In genomic region chr15:90490186-90490585, GRCm38 (mm10) we compare ENCODE assay signal across 25 mouse cellular contexts.
"Had no signal": no experiment of that assay in that cellular context is flagged by ENCODE, and none has a peak within 500 bp of the region (broad histone marks: within the 10 kb centered on the region; RNA-seq: fewer than 3 reads in every experiment).

No protein-coding gene starts in this region.

- H3K4me1 ChIP-seq: heart, embryonic 15.5 days; hindbrain, embryonic 13.5 days; hindbrain, embryonic 15.5 days; kidney, embryonic 15.5 days; limb, embryonic 13.5 days; limb, embryonic 15.5 days had no signal

- H3K4me3 ChIP-seq: heart, adult 2 months; heart, embryonic 13.5 days; heart, embryonic 15.5 days; hindbrain, embryonic 13.5 days; hindbrain, embryonic 15.5 days; kidney, embryonic 15.5 days; limb, embryonic 13.5 days; limb, embryonic 15.5 days had no signal

- H3K9ac ChIP-seq: forebrain, postnatal 0 days; heart, embryonic 13.5 days; heart, embryonic 15.5 days; hindbrain, embryonic 13.5 days; hindbrain, embryonic 15.5 days; kidney, embryonic 15.5 days; limb, embryonic 13.5 days; limb, embryonic 15.5 days had no signal

- H3K27ac ChIP-seq: heart, adult 2 months; heart, embryonic 13.5 days; heart, embryonic 15.5 days; hindbrain, embryonic 13.5 days; hindbrain, embryonic 15.5 days; hindbrain, postnatal 0 days; kidney, embryonic 15.5 days; limb, embryonic 13.5 days; limb, embryonic 15.5 days had no signal

- H3K9me3 ChIP-seq: heart, embryonic 13.5 days; heart, embryonic 15.5 days; hindbrain, embryonic 13.5 days; hindbrain, embryonic 15.5 days; kidney, embryonic 15.5 days; limb, embryonic 13.5 days; limb, embryonic 15.5 days had no signal

- H3K36me3 ChIP-seq: heart, embryonic 13.5 days; heart, embryonic 15.5 days; hindbrain, embryonic 13.5 days; hindbrain, embryonic 15.5 days; kidney, embryonic 15.5 days; limb, embryonic 13.5 days; limb, embryonic 15.5 days had no signal

- ATAC-seq: forebrain, postnatal 0 days; hindbrain, postnatal 0 days; intestine, embryonic 16.5 days had no signal

- H3K27me3 ChIP-seq: heart, embryonic 13.5 days; heart, embryonic 15.5 days; hindbrain, embryonic 13.5 days; hindbrain, embryonic 15.5 days; kidney, embryonic 15.5 days; limb, embryonic 13.5 days; limb, embryonic 15.5 days had no signal

- H3K4me2 ChIP-seq: heart, embryonic 11.5 days; heart, embryonic 13.5 days; heart, embryonic 15.5 days; hindbrain, embryonic 13.5 days; hindbrain, embryonic 15.5 days; kidney, embryonic 15.5 days; limb, embryonic 13.5 days; limb, embryonic 15.5 days had no signal

- DNase-seq: forebrain, postnatal 0 days; gastrocnemius, postnatal 14 days; gastrocnemius, postnatal 36 days; heart, adult 11 months; heart, adult 2 months; heart, postnatal 14 days; heart, postnatal 36 days; kidney, adult 11 months; kidney, adult 2 months; kidney, adult 9 months; kidney, postnatal 10 days; kidney, postnatal 25 days; layer of hippocampus, adult 9-11 months; layer of hippocampus, postnatal 36 days; left cerebral cortex, postnatal 4 days had no signal
